Mouse (Mus musculus) thymus, adult 2 months (tissue): ENCODE measurements around the gene Gm44502. TPM values are rescaled to one million over a fixed set of nuclear protein-coding genes. Genes with fewer than 3 reads are reported as not detected.

Source experiments
- DNase-seq: peaks from one replicate; pipeline ENCODE4 v3.0.0; 2021
- H3K27ac ChIP-seq: fragments of 200-500 bp; 2 replicates; pipeline ENCODE4 v1.5.1; 2012; ENCODE audit warnings: low read length, control low read depth; ENCODE audit not compliant: control insufficient read depth, insufficient read depth
- H3K27me3 ChIP-seq: fragments of 200-500 bp; 2 replicates; pipeline ENCODE4 v1.6.1; 2012; ENCODE audit warnings: mild to moderate bottlenecking, low read length, moderate library complexity, mixed read lengths; ENCODE audit not compliant: control insufficient read depth, insufficient read depth
- H3K36me3 ChIP-seq: fragments of 200-500 bp; 2 replicates; pipeline ENCODE4 v1.6.1; 2012; ENCODE audit warnings: mild to moderate bottlenecking, low read length, moderate library complexity; ENCODE audit not compliant: control insufficient read depth, insufficient read depth
- H3K4me1 ChIP-seq: fragments of 200-500 bp; replicated peaks from 2 replicates; pipeline ENCODE4 v1.6.1; 2012; ENCODE audit warnings: low read length; ENCODE audit not compliant: control insufficient read depth, insufficient read depth
- H3K4me3 ChIP-seq: fragments of 200-500 bp; 2 replicates; pipeline ENCODE4 v1.5.1; 2012; ENCODE audit warnings: mild to moderate bottlenecking, low read length, control low read depth, moderate library complexity; ENCODE audit not compliant: control insufficient read depth, insufficient read depth
- CTCF ChIP-seq: fragments of 200-500 bp; IDR thresholded peaks from 2 replicates; pipeline ENCODE4 v1.5.1; 2012; ENCODE audit warnings: mild to moderate bottlenecking, control low read depth, low read length, moderate library complexity, borderline replicate concordance; ENCODE audit not compliant: control insufficient read depth, poor library complexity, insufficient read depth; ENCODE audit errors: extremely low read depth
- POLR2A ChIP-seq: fragments of 200-500 bp; IDR thresholded peaks from 2 replicates; pipeline ENCODE4 v1.6.1; 2012; ENCODE audit warnings: mild to moderate bottlenecking, low read length, control low read depth, moderate library complexity; ENCODE audit not compliant: control insufficient read depth, poor library complexity, insufficient read depth; ENCODE audit errors: extremely low read depth
- WGBS: fragments of 180-500 bp; shearing (Covaris S2); methylation state at CpG from one replicate; pipeline ENCODE4 v1.1.7; 2018; 5-methylcytosine and 5-hydroxymethylcytosine counted together
- polyA plus RNA-seq: library from polyadenylated mRNA; depleted of rRNA; stranded (reverse); fragments of >200 nt; gene quantifications from 2 replicates; pipeline ENCODE4 v1.2.3, GENCODE M21; 2012

The Gm44502 gene
- polyA plus RNA-seq, 1 experiment, result 3.2 TPM

GRCm38 (mm10) chr15:89475611-89476474 lies 46.3 kb upstream of the Gm44502 start:
- WGBS, result 11% methylated on average over 44 of the region's 44 CpGs
- 0 out of 2 replicates have a peak overlapping the region, but pooled peaks have one; percentile 1 for H3K27ac ChIP-seq
- H3K4me3 ChIP-seq, result peak overlapping the region; percentile 85
- H3K4me1 ChIP-seq, result peaks cover 16% of the 10 kb centered on the region
- no peaks in the 10 kb centered on the region for H3K36me3 ChIP-seq
- peak; percentile 93 for DNase-seq
- H3K27me3 ChIP-seq, result no peaks in the 10 kb centered on the region
- peak; percentile 70; the same call in 1 of the 2 replicates for TF ChIP-seq POLR2A
- TF ChIP-seq CTCF, result no peak

- no peak for DNase-seq
- H3K4me1 ChIP-seq, result peaks cover 16% of the 10 kb centered on the region
- H3K36me3 ChIP-seq, result no peaks in the 10 kb centered on the region
- H3K4me3 ChIP-seq, result no peak overlapping the region; the same call in 1 of the 2 replicates
- TF ChIP-seq POLR2A, result no peak
- no peak for TF ChIP-seq CTCF
- no peak overlapping the region for H3K27ac ChIP-seq
- 93% methylated on average over 7 of the region's 7 CpGs for WGBS
- no peaks in the 10 kb centered on the region for H3K27me3 ChIP-seq
These were observed 45.8 kb upstream of the Gm44502 start for GRCm38 (mm10) chr15:89475293-89475600.

GRCm38 (mm10) chr15:89474596-89475292 lies 45.2 kb upstream of the Gm44502 start:
- DNase-seq, result no peak
- TF ChIP-seq CTCF (no peak), POLR2A (no peak)
- no peaks in the 10 kb centered on the region for H3K27me3 ChIP-seq
- peaks cover 16% of the 10 kb centered on the region for H3K4me1 ChIP-seq
- H3K27ac ChIP-seq, result no peak overlapping the region
- no peak overlapping the region for H3K4me3 ChIP-seq
- no peaks in the 10 kb centered on the region for H3K36me3 ChIP-seq
- WGBS, result 98% methylated on average over 19 of the region's 19 CpGs

GRCm38 (mm10) chr15:89473921-89474320 lies 44.4 kb upstream of the Gm44502 start:
- WGBS, result 98% methylated on average over 8 of the region's 8 CpGs
- no peak overlapping the region for H3K4me3 ChIP-seq

GRCm38 (mm10) chr15:89473370-89473769 lies 43.9 kb upstream of the Gm44502 start:
- DNase-seq, result no peak
- 95% methylated on average over 9 of the region's 9 CpGs for WGBS
- TF ChIP-seq POLR2A, result no peak
- TF ChIP-seq CTCF, result no peak
- no peaks in the 10 kb centered on the region for H3K27me3 ChIP-seq
- no peak overlapping the region for H3K27ac ChIP-seq
- H3K36me3 ChIP-seq, result no peaks in the 10 kb centered on the region
- H3K4me1 ChIP-seq, result peaks cover 16% of the 10 kb centered on the region
- no peak overlapping the region for H3K4me3 ChIP-seq

More at GRCm38 (mm10) chr15:89473921-89474320, 44.4 kb upstream of the Gm44502 start:
- DNase-seq, result no peak
- Histone ChIP-seq H3K27me3 (no peaks in the 10 kb centered on the region), H3K27ac (no peak overlapping the region), H3K36me3 (no peaks in the 10 kb centered on the region), H3K4me1 (peaks cover 16% of the 10 kb centered on the region)
- TF ChIP-seq POLR2A, result no peak
- no peak for TF ChIP-seq CTCF

GRCm38 (mm10) chr15:89471476-89471875 lies 42.0 kb upstream of the Gm44502 start:
- WGBS, result 93% methylated on average over 4 of the region's 4 CpGs
- DNase-seq, result no peak
- Histone ChIP-seq H3K27me3 (no peaks in the 10 kb centered on the region), H3K36me3 (no peaks in the 10 kb centered on the region), H3K27ac (no peak overlapping the region), H3K4me1 (peaks cover 13% of the 10 kb centered on the region), H3K4me3 (no peak overlapping the region)
- TF ChIP-seq POLR2A (no peak), CTCF (no peak)
